ENCODE assay signal across 9 mouse cellular contexts in the genomic region with DNA sequence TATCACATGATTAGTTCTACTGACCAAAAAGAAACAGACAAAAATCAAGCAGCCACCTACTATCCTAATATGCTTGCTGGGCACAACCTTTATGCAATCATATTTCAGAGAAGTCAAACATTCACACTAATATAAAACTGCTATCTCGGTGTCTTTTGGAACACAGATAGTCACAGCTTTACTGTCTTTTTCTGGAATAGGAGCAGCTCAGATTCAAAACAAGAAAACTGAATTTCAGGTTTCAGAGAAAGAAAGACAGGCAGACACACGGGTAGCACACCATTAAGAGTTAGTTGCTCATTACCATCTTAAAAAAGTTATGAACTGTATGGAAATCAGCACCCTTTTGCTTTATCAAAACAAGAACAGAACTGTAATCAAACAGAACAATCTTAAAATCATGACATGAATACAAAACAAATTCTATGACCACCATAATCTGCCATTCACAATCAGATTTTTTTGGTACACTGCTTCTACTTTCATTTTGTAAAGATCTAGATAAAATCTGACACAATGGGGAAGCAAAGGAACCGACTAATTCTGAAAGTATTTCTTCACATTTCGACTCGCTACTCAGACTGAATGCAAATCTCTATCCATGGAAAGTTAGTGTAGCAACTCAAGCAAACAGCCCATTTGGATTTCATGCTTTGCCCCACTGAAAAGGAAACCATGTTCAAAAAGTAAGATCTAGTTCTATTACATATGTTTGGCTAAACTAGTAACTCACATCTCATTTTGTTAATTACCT.
DNase-seq lines count a peak whose midpoint lies in the region; ATAC-seq lines count a peak whose summit lies in the region.
"Had no signal": no experiment of that assay in that cellular context is flagged by ENCODE, and none has a peak within 500 bp of the region (broad histone marks: within the 10 kb centered on the region; RNA-seq: fewer than 3 reads in every experiment).

No protein-coding gene starts in this region.

- H3K27ac ChIP-seq in hindbrain, embryonic 15.5 days (replicated peaks): no peak overlapping the region
- H3K27ac ChIP-seq in hindbrain, embryonic 14.5 days: no peak overlapping the region
- no peak overlapping the region for H3K27ac ChIP-seq in midbrain, embryonic 14.5 days (replicated peaks; ENCODE audit: low read depth, low read length)
- H3K27ac ChIP-seq in midbrain, embryonic 10.5 days (replicated peaks): no peak overlapping the region
- no peak overlapping the region for H3K27ac ChIP-seq in embryonic facial prominence, embryonic 15.5 days (replicated peaks)
- H3K27ac ChIP-seq in stomach, embryonic 15.5 days: no peak overlapping the region

- no peaks in the 10 kb centered on the region for H3K4me1 ChIP-seq in hindbrain, embryonic 15.5 days (replicated peaks)
- H3K4me1 ChIP-seq in hindbrain, embryonic 14.5 days (replicated peaks; ENCODE audit: control insufficient read depth, insufficient read depth, low read length): no peaks in the 10 kb centered on the region
- H3K4me1 ChIP-seq in midbrain, embryonic 14.5 days (ENCODE audit: control insufficient read depth, insufficient read depth, low read length): no peaks in the 10 kb centered on the region
- H3K4me1 ChIP-seq in midbrain, embryonic 10.5 days: no peaks in the 10 kb centered on the region
- H3K4me1 ChIP-seq in embryonic facial prominence, embryonic 15.5 days: no peaks in the 10 kb centered on the region
- no peaks in the 10 kb centered on the region for H3K4me1 ChIP-seq in stomach, embryonic 15.5 days

- H3K4me3 ChIP-seq in hindbrain, embryonic 15.5 days: peak overlapping the region; percentile 19; the same call in 1 of the 2 replicates
- H3K4me3 ChIP-seq in hindbrain, embryonic 14.5 days (replicated peaks; ENCODE audit: low read length): no peak overlapping the region
- no peak overlapping the region for H3K4me3 ChIP-seq in midbrain, embryonic 14.5 days (replicated peaks; ENCODE audit: low read depth, low read length)
- no peak overlapping the region for H3K4me3 ChIP-seq in midbrain, embryonic 10.5 days
- H3K4me3 ChIP-seq in embryonic facial prominence, embryonic 15.5 days (replicated peaks): peak overlapping the region; percentile 23
- no peak overlapping the region for H3K4me3 ChIP-seq in stomach, embryonic 15.5 days (replicated peaks)

- no peak overlapping the region for H3K9ac ChIP-seq in hindbrain, embryonic 15.5 days
- no peak overlapping the region for H3K9ac ChIP-seq in hindbrain, embryonic 14.5 days
- H3K9ac ChIP-seq in midbrain, embryonic 14.5 days (replicated peaks; ENCODE audit: low read length): no peak overlapping the region
- no peak overlapping the region for H3K9ac ChIP-seq in embryonic facial prominence, embryonic 15.5 days
- no peak overlapping the region for H3K9ac ChIP-seq in stomach, embryonic 15.5 days

- H3K36me3 ChIP-seq in hindbrain, embryonic 15.5 days: no peaks in the 10 kb centered on the region
- H3K36me3 ChIP-seq in hindbrain, embryonic 14.5 days (replicated peaks; ENCODE audit: control insufficient read depth, insufficient read depth): no peaks in the 10 kb centered on the region
- H3K36me3 ChIP-seq in midbrain, embryonic 14.5 days (ENCODE audit: control insufficient read depth, insufficient read depth, low read length): no peaks in the 10 kb centered on the region
- no peaks in the 10 kb centered on the region for H3K36me3 ChIP-seq in midbrain, embryonic 10.5 days
- no peaks in the 10 kb centered on the region for H3K36me3 ChIP-seq in embryonic facial prominence, embryonic 15.5 days
- no peaks in the 10 kb centered on the region for H3K36me3 ChIP-seq in stomach, embryonic 15.5 days

- ATAC-seq in hindbrain, embryonic 15.5 days (ENCODE audit: low FRiP score, low read depth): no peak
- no peak for ATAC-seq in hindbrain, embryonic 14.5 days (ENCODE audit: low FRiP score)
- no peak for ATAC-seq in midbrain, embryonic 14.5 days (ENCODE audit: low FRiP score, low TSS enrichment)
- no peak for ATAC-seq in embryonic facial prominence, embryonic 15.5 days (ENCODE audit: insufficient number of reproducible peaks, low FRiP score, low TSS enrichment, low read depth)
- no peak for ATAC-seq in stomach, embryonic 15.5 days (ENCODE audit: insufficient read depth, low FRiP score, low read depth)

- no peaks in the 10 kb centered on the region for H3K27me3 ChIP-seq in hindbrain, embryonic 15.5 days
- H3K27me3 ChIP-seq in hindbrain, embryonic 14.5 days (ENCODE audit: control insufficient read depth, insufficient read depth, low read length): no peaks in the 10 kb centered on the region
- no peaks in the 10 kb centered on the region for H3K27me3 ChIP-seq in midbrain, embryonic 14.5 days (ENCODE audit: control insufficient read depth, insufficient read depth, low read length)
- H3K27me3 ChIP-seq in midbrain, embryonic 10.5 days (ENCODE audit: low read depth, poor library complexity, severe bottlenecking): no peaks in the 10 kb centered on the region
- H3K27me3 ChIP-seq in embryonic facial prominence, embryonic 15.5 days: no peaks in the 10 kb centered on the region
- H3K27me3 ChIP-seq in stomach, embryonic 15.5 days (replicated peaks): no peaks in the 10 kb centered on the region

- WGBS in hindbrain, embryonic 15.5 days: 69% methylated on average over 5 of the region's 5 CpGs
- WGBS in hindbrain, embryonic 14.5 days: 79% methylated on average over 5 of the region's 5 CpGs
- WGBS in midbrain, embryonic 14.5 days: 61% methylated on average over 5 of the region's 5 CpGs
- WGBS in midbrain, embryonic 10.5 days: 86% methylated on average over 5 of the region's 5 CpGs
- WGBS in embryonic facial prominence, embryonic 15.5 days: 49% methylated on average over 5 of the region's 5 CpGs
- 64% methylated on average over 5 of the region's 5 CpGs for WGBS in stomach, embryonic 15.5 days

- no peak for DNase-seq in hindbrain, embryonic 14.5 days (ENCODE audit: low spot score)
- DNase-seq in midbrain, embryonic 14.5 days: peak; percentile 1
- no peak for DNase-seq in midbrain, embryonic 10.5 days (ENCODE audit: low spot score)
- DNase-seq in layer of hippocampus, adult 9-10 months (ENCODE audit: low spot score): no peak
- no peak for DNase-seq in yolk sac, embryonic 10.5 days (ENCODE audit: low spot score)
- DNase-seq: right cerebral cortex, postnatal 25 days had no signal

- peak overlapping the region; percentile 43; the same call in 1 of the 2 replicates for H3K4me2 ChIP-seq in hindbrain, embryonic 15.5 days
- no peak overlapping the region for H3K4me2 ChIP-seq in hindbrain, embryonic 14.5 days (replicated peaks)
- H3K4me2 ChIP-seq in midbrain, embryonic 14.5 days (ENCODE audit: low read length): peak overlapping the region; percentile 40; the same call in 1 of the 2 replicates
- H3K4me2 ChIP-seq in embryonic facial prominence, embryonic 15.5 days (replicated peaks): no peak overlapping the region
- peak overlapping the region; percentile 39; the same call in 1 of the 2 replicates for H3K4me2 ChIP-seq in stomach, embryonic 15.5 days

- no peaks in the 10 kb centered on the region for H3K9me3 ChIP-seq in hindbrain, embryonic 15.5 days
- no peaks in the 10 kb centered on the region for H3K9me3 ChIP-seq in hindbrain, embryonic 14.5 days (ENCODE audit: control insufficient read depth, low read length)
- H3K9me3 ChIP-seq in midbrain, embryonic 14.5 days (ENCODE audit: control insufficient read depth, low read length): no peaks in the 10 kb centered on the region
- H3K9me3 ChIP-seq in midbrain, embryonic 10.5 days (replicated peaks): no peaks in the 10 kb centered on the region
- H3K9me3 ChIP-seq in embryonic facial prominence, embryonic 15.5 days (replicated peaks): no peaks in the 10 kb centered on the region
- no peaks in the 10 kb centered on the region for H3K9me3 ChIP-seq in stomach, embryonic 15.5 days

Comparison
In these comparisons a context has a peak if more than half of its experiments do, and no peak if none do; other contexts are left out.
1. H3K4me2 ChIP-seq: peak in hindbrain, embryonic 15.5 days (single experiment), midbrain, embryonic 14.5 days (single experiment) and stomach, embryonic 15.5 days (single experiment); none in hindbrain, embryonic 14.5 days (single experiment) and embryonic facial prominence, embryonic 15.5 days (single experiment).
2. H3K4me3 ChIP-seq: peak in hindbrain, embryonic 15.5 days (single experiment) and embryonic facial prominence, embryonic 15.5 days (single experiment); none in hindbrain, embryonic 14.5 days (single experiment), midbrain, embryonic 14.5 days (single experiment), midbrain, embryonic 10.5 days (single experiment) and stomach, embryonic 15.5 days (single experiment).